Mouse (Mus musculus) thymus, adult 2 months (tissue): Measurements from ENCODE around the gene Sorl1.

Source experiments
- CTCF ChIP-seq: fragments of 200-500 bp; IDR thresholded peaks from 2 replicates; pipeline ENCODE4 v1.5.1; 2012; ENCODE audit warnings: mild to moderate bottlenecking, control low read depth, low read length, moderate library complexity, borderline replicate concordance; ENCODE audit not compliant: control insufficient read depth, poor library complexity, insufficient read depth; ENCODE audit errors: extremely low read depth
- POLR2A ChIP-seq: fragments of 200-500 bp; IDR thresholded peaks from 2 replicates; pipeline ENCODE4 v1.6.1; 2012; ENCODE audit warnings: mild to moderate bottlenecking, low read length, control low read depth, moderate library complexity; ENCODE audit not compliant: control insufficient read depth, poor library complexity, insufficient read depth; ENCODE audit errors: extremely low read depth

GRCm38 (mm10) chr9:42054339-42055272 lies 69.5 kb downstream of the Sorl1 start:
- TF ChIP-seq CTCF (no peak), POLR2A (no peak)
